Mouse (Mus musculus) embryonic stem cell, embryonic (primary cell): ENCODE results near the gene Ptpn1.

ENCODE experiments used
- CTCF ChIA-PET, 4 experiments: fragments of 300-600 bp in 2 of 4; fragments of 350-600 bp in 2 of 4; sonication (Branson Sonifier 250); formaldehyde crosslinking; loops; one replicate each; lab custom pipeline; 2022; ENCODE audit warnings: inconsistent platforms in 2 of 4; lab: Charles Lee
- POLR2A ChIA-PET, 4 experiments: fragments of 300-600 bp in 2 of 4; fragments of 350-600 bp in 2 of 4; sonication (Branson Sonifier 250); formaldehyde crosslinking; loops; one replicate each; lab custom pipeline; 2022; ENCODE audit warnings: antibody characterized with exemption in 4 of 4, inconsistent platforms in 1 of 4; lab: Charles Lee

The Ptpn1 gene

GRCm38 (mm10) chr2:168028376-168028775 is 96.5 kb downstream of the Ptpn1 start:
- ChIA-PET CTCF (interaction anchor here (0.7 to 4.4 kb wide), 40 partner anchors 9 to 346 kb away, joined by 3 to 27 read pairs (median 4); partner anchors contain the start of genes Ripor3 (in 3 of the 4) and Pard6b (in 1 of the 4)), POLR2A (interaction anchor here in 2 of 4 experiments (0.6 to 1.3 kb wide), 2 partner anchors 172 to 179 kb away, joined by 3 read pairs; partner anchors contain the start of gene Adnp (in 1 of the 2))
